Mouse (Mus musculus) liver, postnatal 0 days (tissue): Measurements from ENCODE around the gene Tmtc4. TPM values are rescaled to one million over a fixed set of nuclear protein-coding genes. Genes with fewer than 3 reads are reported as not detected.

Experiments
- ATAC-seq: fragments of 200-750 bp; cut with Nextera tagmentation; 2 replicates; pipeline ENCODE4 v1.8.0; 2017; ENCODE audit warnings: mild to moderate bottlenecking, moderate library complexity
- DNase-seq: peaks from one replicate; pipeline ENCODE4 v3.0.0-alpha.2; 2016
- H3K27ac ChIP-seq: fragments of 300-500 bp; sonication (generic); 2 replicates; pipeline ENCODE4 v1.5.1; 2014; ENCODE audit warnings: antibody characterized with exemption, moderate library complexity, mild to moderate bottlenecking, low read depth
- H3K27me3 ChIP-seq: fragments of 300-500 bp; sonication (generic); 2 replicates; pipeline ENCODE4 v1.6.1; 2014; ENCODE audit warnings: low read length, control low read depth, mixed read lengths; ENCODE audit not compliant: insufficient read depth
- H3K36me3 ChIP-seq: fragments of 300-500 bp; sonication (generic); replicated peaks from 2 replicates; pipeline ENCODE4 v1.6.1; 2014; ENCODE audit warnings: mild to moderate bottlenecking, control low read depth, low read length, moderate library complexity, mixed read lengths; ENCODE audit not compliant: insufficient read depth
- H3K4me1 ChIP-seq: fragments of 300-500 bp; sonication (generic); 2 replicates; pipeline ENCODE4 v1.6.1; 2014; ENCODE audit warnings: antibody characterized with exemption, mild to moderate bottlenecking, control low read depth; ENCODE audit not compliant: insufficient read depth
- H3K4me2 ChIP-seq: fragments of 300-500 bp; sonication (generic); 2 replicates; pipeline ENCODE4 v1.6.1; 2014; ENCODE audit warnings: low read depth, mild to moderate bottlenecking, low read length, moderate library complexity, mixed read lengths
- H3K4me3 ChIP-seq: fragments of 300-500 bp; sonication (generic); 2 replicates; pipeline ENCODE4 v1.5.1; 2014; ENCODE audit warnings: low read depth, low read length
- H3K9ac ChIP-seq: fragments of 300-500 bp; sonication (generic); replicated peaks from 2 replicates; pipeline ENCODE4 v1.6.1; 2014; ENCODE audit warnings: mild to moderate bottlenecking, moderate library complexity
- H3K9me3 ChIP-seq: fragments of 300-500 bp; sonication (generic); 2 replicates; pipeline ENCODE4 v1.6.1; 2016; ENCODE audit warnings: mild to moderate bottlenecking, control low read depth, low read length, mixed read lengths
- CTCF ChIP-seq: sonication (generic); IDR thresholded peaks from 2 replicates; pipeline ENCODE4 v1.5.1; 2016; ENCODE audit warnings: antibody characterized with exemption, low read depth
- EP300 ChIP-seq: IDR thresholded peaks from 2 replicates; pipeline ENCODE4 v1.6.1; 2016; ENCODE audit warnings: antibody characterized with exemption, low read depth, mild to moderate bottlenecking
- WGBS: fragments of 180-500 bp; shearing (Covaris S2); extraction: QIAGEN DNeasy Blood & Tissue Kit; methylation state at CpG from one replicate; pipeline ENCODE4 v1.1.7; 2014; ENCODE audit not compliant: insufficient replicate concordance; 5-methylcytosine and 5-hydroxymethylcytosine counted together
- polyA plus RNA-seq: library from polyadenylated mRNA; unstranded; fragments of >200 nt; fragmentation: Nextera tagmentation; extraction: Ambion mirVana; gene quantifications from 2 replicates; pipeline ENCODE4 v1.2.1, GENCODE M21; 2015

The Tmtc4 gene
- polyA plus RNA-seq, 1 experiment from 2014 or later, result 1.8 TPM

DNA sequence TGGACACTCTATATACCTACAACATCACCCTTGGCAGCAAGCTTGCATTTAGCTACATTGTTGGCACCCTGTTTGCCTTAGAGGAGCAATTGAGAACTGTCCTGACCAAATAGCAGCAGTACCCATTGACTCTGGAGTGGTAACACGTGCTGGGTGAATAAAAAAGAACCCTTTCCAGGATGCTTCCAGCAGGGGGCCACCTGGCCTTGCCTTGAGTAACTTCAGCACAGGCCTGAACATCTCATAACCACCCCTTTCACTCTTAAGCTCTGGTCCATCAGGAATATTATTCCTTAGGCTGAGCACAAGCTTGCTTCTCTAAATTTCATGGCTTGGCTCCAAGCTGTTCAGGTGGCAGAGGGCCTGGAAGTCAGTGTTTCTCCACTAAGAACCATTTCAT is 30.5 kb downstream of the Tmtc4 start:
- Histone ChIP-seq H3K36me3 (no peaks in the 10 kb centered on the region), H3K27ac (no peak overlapping the region), H3K9me3 (no peaks in the 10 kb centered on the region), H3K27me3 (no peaks in the 10 kb centered on the region), H3K4me3 (no peak overlapping the region), H3K9ac (no peak overlapping the region), H3K4me1 (no peaks in the 10 kb centered on the region), H3K4me2 (no peak overlapping the region)
- 7% methylated on average over 1 of the region's 1 CpGs for WGBS
- peak; percentile 62 for ATAC-seq
- TF ChIP-seq CTCF, result peak; percentile 72
- no peak for TF ChIP-seq EP300
- DNase-seq, result peak; percentile 45

DNA sequence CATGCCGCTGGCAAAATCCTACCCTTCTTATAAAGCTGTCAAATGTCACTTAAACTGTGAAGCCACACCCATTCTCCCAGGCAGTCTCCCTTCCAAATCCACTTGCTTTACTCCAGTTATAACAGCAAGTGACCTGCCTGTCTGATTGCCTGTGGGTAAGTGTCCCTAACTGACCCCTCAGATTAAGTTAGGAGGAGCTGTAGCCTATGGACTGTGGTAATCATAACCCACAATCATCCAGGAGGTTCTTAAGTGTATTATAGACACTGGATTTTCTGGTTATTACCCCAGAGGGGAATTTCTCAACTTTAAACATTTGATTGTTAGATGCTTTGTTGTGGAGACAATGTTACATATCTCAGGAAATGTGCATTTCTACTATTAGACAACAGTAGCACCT is 31.3 kb downstream of the Tmtc4 start:
- no peak for ATAC-seq
- Histone ChIP-seq H3K27me3 (no peaks in the 10 kb centered on the region), H3K27ac (no peak overlapping the region), H3K36me3 (no peaks in the 10 kb centered on the region), H3K4me3 (no peak overlapping the region), H3K4me1 (no peaks in the 10 kb centered on the region), H3K9ac (no peak overlapping the region), H3K4me2 (no peak overlapping the region), H3K9me3 (no peaks in the 10 kb centered on the region)
- TF ChIP-seq CTCF (no peak), EP300 (no peak)
- WGBS, result 77% methylated on average over 1 of the region's 1 CpGs
- DNase-seq, result no peak

DNA sequence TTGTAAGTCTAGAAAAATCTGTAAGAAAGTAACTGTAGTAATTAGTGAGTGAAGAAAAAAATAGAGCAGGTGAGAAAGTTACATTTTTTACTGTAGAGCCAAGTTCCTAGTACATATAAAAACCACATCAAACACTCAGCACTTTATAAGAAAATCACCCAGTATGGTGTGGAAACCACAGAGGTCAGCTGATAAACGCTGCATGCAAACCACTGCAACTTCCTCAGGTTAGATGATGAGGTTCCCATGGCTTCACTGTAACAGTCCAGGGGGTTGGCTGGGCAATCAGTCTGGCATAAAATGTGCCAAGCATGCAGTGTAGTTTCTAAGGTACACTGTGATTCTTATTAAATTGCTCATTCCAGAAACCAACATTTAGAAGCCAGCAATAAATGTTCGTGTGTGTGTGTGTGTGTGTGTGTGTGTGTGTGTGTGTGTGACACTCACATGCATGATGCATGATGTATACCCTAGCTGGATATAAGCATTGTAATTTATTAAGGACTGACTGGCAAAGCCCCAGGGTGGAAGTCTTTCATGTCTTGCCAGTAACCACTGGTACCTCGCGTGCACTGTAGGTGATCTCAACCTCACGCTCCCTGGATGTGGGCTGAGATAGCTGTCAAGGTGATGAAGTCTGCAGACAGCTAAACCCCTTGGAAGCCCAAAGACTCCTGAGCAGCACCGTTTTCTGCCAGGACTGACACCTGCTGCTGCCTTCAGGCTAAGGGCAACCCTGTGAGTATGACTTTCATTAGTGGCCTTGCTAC is 32.0 kb downstream of the Tmtc4 start:
- TF ChIP-seq CTCF, result no peak
- TF ChIP-seq EP300, result no peak
- WGBS, result 68% methylated on average over 6 of the region's 6 CpGs
- ATAC-seq, result no peak

DNA sequence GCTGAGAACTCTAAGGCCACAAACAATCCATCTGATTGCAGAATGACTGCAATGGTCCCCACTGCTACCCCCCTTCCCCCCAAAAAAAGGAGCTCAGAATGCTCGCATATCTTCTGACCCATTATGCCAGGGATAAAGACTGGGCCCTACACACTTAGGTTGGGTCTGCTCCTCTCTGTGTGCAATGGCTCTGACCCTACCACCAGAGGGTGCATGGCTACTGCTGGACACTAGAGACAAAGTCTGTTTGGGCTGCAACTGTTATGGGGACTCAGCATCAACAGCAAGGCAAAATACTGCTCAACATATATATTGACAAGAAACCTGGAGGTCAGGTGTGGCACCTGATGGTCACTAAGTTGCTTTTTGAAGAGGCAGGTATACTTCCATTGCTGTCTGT is 32.9 kb downstream of the Tmtc4 start:
- Histone ChIP-seq H3K9ac (no peak overlapping the region), H3K9me3 (no peaks in the 10 kb centered on the region), H3K4me2 (no peak overlapping the region), H3K27me3 (no peaks in the 10 kb centered on the region), H3K4me1 (no peaks in the 10 kb centered on the region), H3K4me3 (no peak overlapping the region), H3K36me3 (no peaks in the 10 kb centered on the region), H3K27ac (no peak overlapping the region)
- peak; percentile 49 for TF ChIP-seq CTCF
- no peak for TF ChIP-seq EP300
- 81% methylated on average over 1 of the region's 1 CpGs for WGBS
- no peak for ATAC-seq
- DNase-seq, result no peak

More for the DNA sequence above, 32.0 kb downstream of the Tmtc4 start:
- Histone ChIP-seq H3K4me1 (no peaks in the 10 kb centered on the region), H3K4me2 (no peak overlapping the region), H3K9ac (no peak overlapping the region), H3K9me3 (no peaks in the 10 kb centered on the region), H3K4me3 (no peak overlapping the region), H3K27ac (no peak overlapping the region), H3K27me3 (no peaks in the 10 kb centered on the region), H3K36me3 (no peaks in the 10 kb centered on the region)
- no peak for DNase-seq

DNA sequence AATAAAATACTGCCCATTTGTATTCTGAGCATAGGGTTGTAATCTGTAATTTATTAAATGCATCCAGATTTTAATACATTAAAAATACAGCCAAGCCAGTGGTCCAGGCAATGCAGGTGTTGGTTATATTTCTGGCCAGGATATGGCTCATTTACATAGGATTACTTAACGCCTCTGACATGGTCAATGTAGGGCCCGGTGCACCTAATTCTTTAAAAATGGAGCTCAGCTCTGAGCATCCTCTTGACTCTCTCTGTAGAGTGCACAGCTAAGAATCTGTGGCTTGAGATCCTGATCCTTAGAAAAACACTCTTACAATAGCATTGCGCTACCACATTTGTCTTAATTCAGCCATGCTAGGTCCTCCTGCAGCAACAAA is 40.4 kb downstream of the Tmtc4 start:
- Histone ChIP-seq H3K4me1 (no peaks in the 10 kb centered on the region), H3K36me3 (no peaks in the 10 kb centered on the region), H3K27ac (no peak overlapping the region), H3K9ac (no peak overlapping the region), H3K4me3 (no peak overlapping the region), H3K27me3 (no peaks in the 10 kb centered on the region), H3K4me2 (no peak overlapping the region), H3K9me3 (no peaks in the 10 kb centered on the region)
- 91% methylated on average over 3 of the region's 3 CpGs for WGBS
- no peak for DNase-seq
- TF ChIP-seq EP300, result no peak
- no peak for TF ChIP-seq CTCF
- no peak for ATAC-seq

DNA sequence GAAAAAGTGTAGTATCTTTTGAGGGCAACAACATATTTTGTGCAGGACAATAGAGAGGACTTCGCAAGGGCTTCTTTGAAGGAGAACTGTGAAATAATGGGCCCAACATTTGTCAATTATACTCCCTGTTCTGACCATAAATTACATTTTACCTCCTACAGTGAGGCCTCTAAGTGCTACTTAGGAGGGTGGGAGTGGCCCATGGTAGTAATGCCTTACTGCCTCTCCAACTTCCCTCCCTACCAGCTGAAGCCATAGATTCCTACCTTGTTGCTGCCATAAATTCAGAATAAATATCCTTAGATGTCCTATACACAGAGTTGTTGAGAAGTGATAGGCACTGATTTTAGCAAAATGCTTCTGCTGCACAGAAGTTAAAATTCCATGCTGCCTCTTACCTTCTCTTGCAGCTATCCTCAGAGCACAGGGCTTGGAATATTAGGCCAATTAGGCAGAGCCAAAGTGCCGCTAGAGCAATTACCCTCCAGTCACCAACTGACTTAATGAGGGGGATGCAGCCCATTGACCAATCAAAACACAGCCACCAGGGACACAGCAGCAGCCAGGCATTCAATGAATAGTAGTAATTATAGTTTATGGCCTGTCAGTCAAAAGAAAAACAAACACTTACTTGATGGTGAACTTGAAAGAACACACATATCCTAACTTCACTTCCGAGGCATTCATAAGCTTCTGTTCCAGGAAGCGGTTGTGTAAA is 40.9 kb downstream of the Tmtc4 start:
- Histone ChIP-seq H3K9ac (no peak overlapping the region), H3K27ac (no peak overlapping the region), H3K27me3 (no peaks in the 10 kb centered on the region), H3K4me2 (no peak overlapping the region), H3K4me1 (no peaks in the 10 kb centered on the region), H3K36me3 (no peaks in the 10 kb centered on the region), H3K9me3 (no peaks in the 10 kb centered on the region), H3K4me3 (no peak overlapping the region)
- no peak for TF ChIP-seq EP300
- TF ChIP-seq CTCF, result no peak
- ATAC-seq, result no peak
- WGBS, result 88% methylated on average over 4 of the region's 4 CpGs
- no peak for DNase-seq
